Mouse (Mus musculus): Measurements from ENCODE around the gene Ebf1. TPM values are rescaled to one million over a fixed set of nuclear protein-coding genes. Genes with fewer than 3 reads are reported as not detected.

The Ebf1 gene
- polyA plus RNA-seq, 1 experiment from 2014 or later: 52.9 TPM

- Histone ChIP-seq H3K4me2 (ENCODE audit: low read length) (no peak overlapping the region), H3K9ac (ENCODE audit: low read depth, low read length) (no peak overlapping the region), H3K27me3 (ENCODE audit: control insufficient read depth, insufficient read depth, low read depth, low read length) (no peaks in the 10 kb centered on the region), H3K4me3 (ENCODE audit: low read depth, low read length) (no peak overlapping the region), H3K27ac (ENCODE audit: low read length) (no peak overlapping the region), H3K4me1 (ENCODE audit: control insufficient read depth, insufficient read depth, low read length) (peaks cover 6% of the 10 kb centered on the region; the same call in 1 of the 2 replicates), H3K9me3 (replicated peaks; ENCODE audit: control insufficient read depth, low read length, poor library complexity, severe bottlenecking) (no peaks in the 10 kb centered on the region), H3K36me3 (ENCODE audit: control insufficient read depth, insufficient read depth, low read length) (no peaks in the 10 kb centered on the region; the same call in 1 of the 2 replicates)
- no peak for ATAC-seq
- WGBS: 57% methylated on average over 2 of the region's 2 CpGs
Observed at GRCm38 (mm10) chr11:44641496-44641895, 24.4 kb downstream of the Ebf1 start.

- Histone ChIP-seq H3K27ac (ENCODE audit: low read length) (no peak overlapping the region), H3K4me2 (ENCODE audit: low read length) (no peak overlapping the region), H3K9me3 (replicated peaks; ENCODE audit: control insufficient read depth, low read length, poor library complexity, severe bottlenecking) (no peaks in the 10 kb centered on the region), H3K9ac (ENCODE audit: low read depth, low read length) (0 out of 2 replicates have a peak overlapping the region, but pooled peaks have one; percentile 27), H3K36me3 (ENCODE audit: control insufficient read depth, insufficient read depth, low read length) (no peaks in the 10 kb centered on the region), H3K27me3 (ENCODE audit: control insufficient read depth, insufficient read depth, low read depth, low read length) (no peaks in the 10 kb centered on the region), H3K4me3 (ENCODE audit: low read depth, low read length) (no peak overlapping the region), H3K4me1 (ENCODE audit: control insufficient read depth, insufficient read depth, low read length) (peaks cover 19% of the 10 kb centered on the region)
- no peak for ATAC-seq
- 16% methylated on average over 8 of the region's 8 CpGs for WGBS
Observed at GRCm38 (mm10) chr11:44654340-44655019, 37.4 kb downstream of the Ebf1 start.

- H3K36me3 ChIP-seq (ENCODE audit: control insufficient read depth, insufficient read depth, low read length): no peaks in the 10 kb centered on the region
- H3K4me2 ChIP-seq (ENCODE audit: low read length): no peak overlapping the region
- no peak overlapping the region for H3K4me3 ChIP-seq (ENCODE audit: low read depth, low read length)
- H3K27ac ChIP-seq (ENCODE audit: low read length): no peak overlapping the region
- no peaks in the 10 kb centered on the region for H3K9me3 ChIP-seq (replicated peaks; ENCODE audit: control insufficient read depth, low read length, poor library complexity, severe bottlenecking)
- H3K4me1 ChIP-seq (ENCODE audit: control insufficient read depth, insufficient read depth, low read length): peaks cover 19% of the 10 kb centered on the region
- ATAC-seq: no peak
- no peaks in the 10 kb centered on the region for H3K27me3 ChIP-seq (ENCODE audit: control insufficient read depth, insufficient read depth, low read depth, low read length)
- no peak overlapping the region for H3K9ac ChIP-seq (ENCODE audit: low read depth, low read length)
- WGBS: 39% methylated on average over 5 of the region's 5 CpGs
Observed at GRCm38 (mm10) chr11:44655468-44655867, 38.4 kb downstream of the Ebf1 start.

DNA sequence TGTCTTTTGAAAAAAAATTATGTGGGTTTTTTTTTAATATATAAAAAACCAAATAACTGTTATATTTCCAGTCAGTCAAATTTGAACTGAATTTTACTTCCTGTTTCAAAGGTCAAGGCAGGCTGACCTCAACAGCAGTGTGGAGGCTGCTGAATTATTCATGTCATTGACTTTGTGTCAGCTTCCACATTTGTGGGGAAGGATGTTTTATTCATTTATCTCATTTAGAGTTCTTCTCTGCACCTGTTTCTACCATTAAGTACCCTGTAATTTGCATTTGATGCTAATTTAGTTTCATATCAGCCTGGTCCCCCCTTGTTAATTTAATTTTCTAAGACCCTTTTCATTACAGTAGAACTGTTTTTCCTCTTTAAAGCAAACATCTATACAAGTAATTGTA is 39.8 kb downstream of the Ebf1 start:
- H3K4me3 ChIP-seq (ENCODE audit: low read depth, low read length): no peak overlapping the region
- ATAC-seq: no peak
- no peak overlapping the region for H3K9ac ChIP-seq (ENCODE audit: low read depth, low read length)
- no peak overlapping the region for H3K27ac ChIP-seq (ENCODE audit: low read length)
- H3K4me1 ChIP-seq (ENCODE audit: control insufficient read depth, insufficient read depth, low read length): peaks cover 12% of the 10 kb centered on the region
- no peak overlapping the region for H3K4me2 ChIP-seq (ENCODE audit: low read length)
- no peaks in the 10 kb centered on the region for H3K36me3 ChIP-seq (ENCODE audit: control insufficient read depth, insufficient read depth, low read length)
- H3K27me3 ChIP-seq (ENCODE audit: control insufficient read depth, insufficient read depth, low read depth, low read length): no peaks in the 10 kb centered on the region
- no peaks in the 10 kb centered on the region for H3K9me3 ChIP-seq (replicated peaks; ENCODE audit: control insufficient read depth, low read length, poor library complexity, severe bottlenecking)

DNA sequence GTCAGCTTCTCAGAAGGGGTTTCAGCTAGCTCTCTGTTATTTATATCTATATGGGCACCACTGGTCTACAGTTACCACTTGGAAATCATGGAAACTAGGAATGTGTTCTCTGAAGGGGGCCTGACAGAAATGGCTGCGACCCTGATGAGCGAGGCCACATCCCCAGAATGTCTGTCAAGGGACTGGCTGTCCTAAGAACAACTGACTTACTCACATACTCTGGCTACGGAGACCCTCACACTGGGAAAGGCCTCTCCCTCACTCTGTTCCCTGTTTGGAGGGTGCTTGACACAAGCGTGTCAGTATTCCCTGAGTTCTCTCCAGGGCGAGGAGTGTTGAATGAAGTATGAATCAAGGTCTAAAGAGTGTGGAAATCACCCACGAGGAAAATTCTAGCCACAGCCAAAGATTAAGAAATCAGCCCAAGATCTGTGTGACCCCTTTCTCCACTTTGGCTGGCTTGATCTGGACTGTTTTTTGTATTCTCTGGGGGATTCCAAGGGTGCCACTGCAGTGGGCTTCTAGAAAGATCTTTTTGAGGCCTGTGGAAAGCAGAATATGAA is 40.8 kb downstream of the Ebf1 start:
- peaks cover 12% of the 10 kb centered on the region for H3K4me1 ChIP-seq (ENCODE audit: control insufficient read depth, insufficient read depth, low read length)
- no peak overlapping the region for H3K4me2 ChIP-seq (ENCODE audit: low read length)
- peak overlapping the region; percentile 55; the same call in 1 of the 2 replicates for H3K27ac ChIP-seq (ENCODE audit: low read length)
- no peaks in the 10 kb centered on the region for H3K27me3 ChIP-seq (ENCODE audit: control insufficient read depth, insufficient read depth, low read depth, low read length)
- H3K36me3 ChIP-seq (ENCODE audit: control insufficient read depth, insufficient read depth, low read length): no peaks in the 10 kb centered on the region
- no peak for ATAC-seq
- H3K9ac ChIP-seq (ENCODE audit: low read depth, low read length): no peak overlapping the region
- 42% methylated on average over 6 of the region's 6 CpGs for WGBS
- no peak overlapping the region for H3K4me3 ChIP-seq (ENCODE audit: low read depth, low read length)
- H3K9me3 ChIP-seq (replicated peaks; ENCODE audit: control insufficient read depth, low read length, poor library complexity, severe bottlenecking): no peaks in the 10 kb centered on the region

DNA sequence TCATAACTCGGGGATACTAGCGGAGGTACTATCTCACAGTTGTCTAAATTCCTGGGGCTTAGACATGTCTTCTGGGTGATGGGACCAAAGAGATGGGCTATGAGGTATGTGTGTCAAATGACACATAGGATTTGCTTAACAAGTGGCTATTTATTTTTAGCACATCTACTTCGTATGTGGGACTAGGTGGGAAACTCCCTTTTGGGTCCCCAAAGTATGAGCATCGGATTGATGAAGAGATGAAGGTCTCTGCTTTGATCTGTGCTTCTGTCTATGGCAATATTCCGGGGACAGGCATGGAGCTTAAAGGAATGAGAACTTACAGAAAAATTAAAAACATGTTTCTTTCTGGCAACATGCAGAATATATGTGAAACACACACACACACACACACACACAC is 44.8 kb downstream of the Ebf1 start:
- no peak overlapping the region for H3K4me2 ChIP-seq (ENCODE audit: low read length)
- no peak for ATAC-seq
- no peaks in the 10 kb centered on the region for H3K27me3 ChIP-seq (ENCODE audit: control insufficient read depth, insufficient read depth, low read depth, low read length)
- H3K4me3 ChIP-seq (ENCODE audit: low read depth, low read length): no peak overlapping the region
- H3K36me3 ChIP-seq (ENCODE audit: control insufficient read depth, insufficient read depth, low read length): no peaks in the 10 kb centered on the region
- WGBS: 83% methylated on average over 5 of the region's 5 CpGs
- H3K4me1 ChIP-seq (ENCODE audit: control insufficient read depth, insufficient read depth, low read length): peaks cover 18% of the 10 kb centered on the region
- no peak overlapping the region for H3K27ac ChIP-seq (ENCODE audit: low read length)
- no peaks in the 10 kb centered on the region for H3K9me3 ChIP-seq (replicated peaks; ENCODE audit: control insufficient read depth, low read length, poor library complexity, severe bottlenecking)
- no peak overlapping the region for H3K9ac ChIP-seq (ENCODE audit: low read depth, low read length)

- no peak for ATAC-seq
- 21% methylated on average over 4 of the region's 4 CpGs for WGBS
- H3K9ac ChIP-seq (ENCODE audit: low read depth, low read length): no peak overlapping the region
- H3K4me2 ChIP-seq (ENCODE audit: low read length): no peak overlapping the region
- no peak overlapping the region for H3K4me3 ChIP-seq (ENCODE audit: low read depth, low read length)
- peaks cover 13% of the 10 kb centered on the region for H3K4me1 ChIP-seq (ENCODE audit: control insufficient read depth, insufficient read depth, low read length)
- no peaks in the 10 kb centered on the region for H3K27me3 ChIP-seq (ENCODE audit: control insufficient read depth, insufficient read depth, low read depth, low read length)
- H3K27ac ChIP-seq (ENCODE audit: low read length): no peak overlapping the region
- H3K9me3 ChIP-seq (replicated peaks; ENCODE audit: control insufficient read depth, low read length, poor library complexity, severe bottlenecking): no peaks in the 10 kb centered on the region
- H3K36me3 ChIP-seq (ENCODE audit: control insufficient read depth, insufficient read depth, low read length): no peaks in the 10 kb centered on the region
Observed at GRCm38 (mm10) chr11:44663609-44664141, 46.6 kb downstream of the Ebf1 start.

- peaks cover 13% of the 10 kb centered on the region for H3K4me1 ChIP-seq (ENCODE audit: control insufficient read depth, insufficient read depth, low read length)
- peak overlapping the region; percentile 57 for H3K4me2 ChIP-seq (ENCODE audit: low read length)
- peak overlapping the region; percentile 35; the same call in 1 of the 2 replicates for H3K27ac ChIP-seq (ENCODE audit: low read length)
- H3K27me3 ChIP-seq (ENCODE audit: control insufficient read depth, insufficient read depth, low read depth, low read length): no peaks in the 10 kb centered on the region
- H3K9me3 ChIP-seq (replicated peaks; ENCODE audit: control insufficient read depth, low read length, poor library complexity, severe bottlenecking): no peaks in the 10 kb centered on the region
- no peaks in the 10 kb centered on the region for H3K36me3 ChIP-seq (ENCODE audit: control insufficient read depth, insufficient read depth, low read length)
- ATAC-seq: peak; percentile 85
- WGBS: 4% methylated on average over 18 of the region's 18 CpGs
- H3K9ac ChIP-seq (ENCODE audit: low read depth, low read length): peak overlapping the region; percentile 58
- peak overlapping the region; percentile 18; the same call in 1 of the 2 replicates for H3K4me3 ChIP-seq (ENCODE audit: low read depth, low read length)
Observed at GRCm38 (mm10) chr11:44665156-44665682, 48.1 kb downstream of the Ebf1 start.

Data from midbrain, embryonic 16.5 days (tissue).